Mouse (Mus musculus): Measurements from ENCODE around the gene Usf2. TPM values are rescaled to one million over a fixed set of nuclear protein-coding genes. Genes with fewer than 3 reads are reported as not detected.
"Not testable (repeated sequence)": the region's sequence is repeated elsewhere in the genome, so short reads cannot be mapped to it uniquely, and the experiment has no call there.

Gene Usf2
- polyA plus RNA-seq, 1 experiment from 2014 or later, result 28.9 TPM

DNA sequence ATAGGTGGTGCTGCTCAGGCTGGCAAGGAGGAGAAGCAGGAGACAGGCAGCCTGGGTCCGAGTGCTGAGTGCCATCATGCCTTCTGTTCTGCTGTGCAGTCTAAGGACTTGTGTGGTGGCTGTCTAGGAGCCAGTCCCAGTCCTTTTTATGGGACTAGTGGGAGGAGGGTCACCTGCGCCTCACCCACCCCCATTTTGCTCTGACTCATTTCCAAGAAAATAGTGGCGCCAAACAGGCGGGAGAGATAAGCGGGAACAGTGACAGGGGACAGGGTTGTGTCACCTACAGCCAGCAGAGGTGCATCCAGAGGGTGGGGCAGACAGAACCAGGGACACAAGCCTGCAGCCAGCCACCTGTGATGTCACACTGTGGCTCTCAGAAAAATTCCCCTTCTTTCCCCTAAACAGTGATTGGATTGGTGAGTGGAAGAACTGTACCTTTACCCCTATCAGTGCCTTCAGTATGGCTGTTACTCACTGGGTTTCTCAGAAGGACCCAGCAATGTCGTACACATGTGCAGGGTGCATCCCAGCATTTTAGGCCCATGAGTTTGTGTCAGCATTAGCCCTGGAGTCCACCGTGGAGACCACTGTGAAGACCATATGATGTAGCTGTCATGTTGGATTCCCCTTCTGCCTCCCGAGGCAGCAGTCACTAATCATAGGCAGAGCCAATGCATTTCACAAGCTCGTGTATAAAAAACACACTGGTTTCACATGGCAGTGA, 12.5 kb downstream of the Usf2 start, which contains the start of gene Hamp:
TSS of gene Hamp (minus strand) at position 124 of the 727 bp plus-strand sequence.
- H3K4me3 ChIP-seq, result no peak within 1 kb of the TSS
- peaks cover 22% of the 10 kb centered on the region for H3K36me3 ChIP-seq
- H3K27ac ChIP-seq (replicated peaks), result no peak within 1 kb of the TSS
- no peaks in the 10 kb centered on the region for H3K4me1 ChIP-seq
- WGBS, result 72% methylated on average over 9 of the region's 9 CpGs
- no peaks in the 10 kb centered on the region for H3K27me3 ChIP-seq
- H3K9ac ChIP-seq (replicated peaks), result no peak within 1 kb of the TSS
- no peaks in the 10 kb centered on the region for H3K9me3 ChIP-seq
- no peak within 1 kb of the TSS for H3K4me2 ChIP-seq (replicated peaks)
- no peak for ATAC-seq (ENCODE audit: low FRiP score, low read depth)

DNA sequence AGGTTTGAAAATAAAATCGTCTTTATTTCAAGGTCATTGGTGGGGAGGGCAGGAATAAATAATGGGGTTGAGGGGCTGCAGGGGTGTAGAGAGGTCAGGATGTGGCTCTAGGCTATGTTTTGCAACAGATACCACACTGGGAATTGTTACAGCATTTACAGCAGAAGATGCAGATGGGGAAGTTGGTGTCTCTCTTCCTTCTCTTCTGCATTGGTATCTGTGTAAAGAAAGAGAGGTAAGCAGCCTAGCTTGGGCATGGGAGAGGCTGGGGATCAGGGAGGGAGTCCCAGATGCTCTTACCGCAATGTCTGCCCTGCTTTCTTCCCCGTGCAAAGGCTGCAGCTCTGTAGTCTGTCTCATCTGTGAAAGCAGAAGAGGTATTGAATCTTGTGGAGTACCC, 14.2 kb downstream of the Usf2 start:
- H3K4me3 ChIP-seq; H3K4me1 ChIP-seq; H3K9me3 ChIP-seq; ATAC-seq (ENCODE audit: low FRiP score, low read depth); H3K27ac ChIP-seq (replicated peaks); H3K9ac ChIP-seq (replicated peaks); H3K27me3 ChIP-seq; H3K4me2 ChIP-seq (replicated peaks): not testable (repeated sequence)
- WGBS, result 56% methylated on average over 3 of the region's 3 CpGs
- H3K36me3 ChIP-seq, result peaks cover 16% of the 10 kb centered on the region

DNA sequence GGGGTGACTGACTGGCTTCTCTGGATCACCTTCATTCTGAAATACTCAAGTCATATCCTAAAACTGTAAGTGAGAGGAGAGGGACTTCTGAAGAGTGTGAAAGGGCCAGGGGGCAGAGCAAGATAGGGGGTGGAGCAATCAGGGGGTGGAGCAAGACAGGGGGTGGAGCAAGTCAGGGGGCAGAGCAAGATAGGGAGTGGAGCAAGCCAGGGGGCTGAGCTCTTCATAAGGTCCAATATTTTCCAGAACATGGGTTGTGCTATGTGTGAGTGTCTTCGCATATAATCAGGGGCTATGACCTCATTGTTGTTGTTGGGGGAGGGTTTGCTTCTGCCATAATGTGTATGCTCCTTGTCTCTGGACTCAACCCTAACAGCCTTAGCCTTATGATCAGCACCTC, 16.5 kb downstream of the Usf2 start:
- H3K9me3 ChIP-seq; H3K4me2 ChIP-seq (replicated peaks); H3K4me1 ChIP-seq; H3K27ac ChIP-seq (replicated peaks); H3K4me3 ChIP-seq; H3K27me3 ChIP-seq; H3K9ac ChIP-seq (replicated peaks); ATAC-seq (ENCODE audit: low FRiP score, low read depth); H3K36me3 ChIP-seq: not testable (repeated sequence)
- 96% methylated on average over 1 of the region's 1 CpGs for WGBS

DNA sequence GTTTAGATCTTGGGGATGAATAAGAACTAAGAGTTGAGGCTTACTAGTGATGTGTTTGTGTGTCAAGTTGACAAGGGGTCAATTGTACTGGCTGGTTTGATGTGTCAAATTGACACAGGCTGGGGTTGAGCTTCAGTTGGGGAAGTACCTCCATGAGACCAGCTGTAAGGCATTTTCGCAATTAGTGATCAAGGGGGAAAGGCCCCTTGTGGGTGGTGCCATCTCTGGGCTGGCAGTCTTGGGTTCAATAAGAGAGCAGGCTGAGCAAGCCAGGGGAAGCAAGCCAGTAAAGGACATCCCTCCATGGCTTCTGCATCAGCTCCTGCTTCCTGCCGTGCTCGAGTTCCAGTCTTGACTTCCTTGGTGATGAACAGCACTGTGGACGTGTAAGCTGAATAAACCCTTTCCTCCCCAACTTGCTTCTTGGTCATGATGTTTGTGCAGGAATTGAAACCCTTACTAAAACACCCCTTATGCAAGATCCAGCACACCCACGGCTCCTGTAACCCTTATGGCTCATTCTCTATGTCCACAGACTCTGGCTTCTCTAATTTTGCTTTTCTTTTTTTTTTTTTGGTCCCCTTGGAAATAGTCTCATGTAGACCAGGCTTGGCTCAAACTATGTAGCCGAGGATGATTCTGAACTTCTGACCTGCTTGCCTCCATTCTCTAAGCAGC, 21.0 kb downstream of the Usf2 start:
- H3K9ac ChIP-seq (replicated peaks); H3K27me3 ChIP-seq; H3K9me3 ChIP-seq; H3K4me2 ChIP-seq (replicated peaks); H3K36me3 ChIP-seq; H3K4me1 ChIP-seq; H3K27ac ChIP-seq (replicated peaks); H3K4me3 ChIP-seq; ATAC-seq (ENCODE audit: low FRiP score, low read depth): not testable (repeated sequence)
- WGBS, result 87% methylated on average over 6 of the region's 6 CpGs

DNA sequence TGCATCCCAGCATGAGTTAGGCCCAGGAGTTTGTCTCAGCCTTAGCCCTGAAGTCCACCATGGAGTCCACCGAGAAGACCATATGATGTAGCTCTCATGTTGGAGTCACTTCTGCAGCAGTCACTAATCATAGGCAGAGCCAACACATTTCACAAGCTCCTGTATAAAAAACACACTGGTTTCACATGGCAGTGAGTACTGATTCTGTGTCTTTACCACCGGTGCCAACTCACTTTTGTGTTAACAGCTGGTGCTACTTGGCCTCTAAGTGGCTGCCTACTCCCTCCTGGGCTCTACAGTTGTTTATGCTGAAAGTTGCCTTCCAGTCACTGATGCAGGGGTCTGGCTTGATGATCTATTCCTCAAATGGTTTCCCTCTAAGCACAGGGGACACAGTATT, 32.0 kb downstream of the Usf2 start, which contains the start of gene Hamp2:
TSS of gene Hamp2 (minus strand) at position 101 of the 400 bp plus-strand sequence.
- 77% methylated on average over 2 of the region's 2 CpGs for WGBS
- H3K36me3 ChIP-seq; H3K27ac ChIP-seq (replicated peaks); H3K9ac ChIP-seq (replicated peaks); H3K9me3 ChIP-seq; H3K27me3 ChIP-seq; ATAC-seq (ENCODE audit: low FRiP score, low read depth); H3K4me1 ChIP-seq; H3K4me3 ChIP-seq; H3K4me2 ChIP-seq (replicated peaks): not testable (repeated sequence)

DNA sequence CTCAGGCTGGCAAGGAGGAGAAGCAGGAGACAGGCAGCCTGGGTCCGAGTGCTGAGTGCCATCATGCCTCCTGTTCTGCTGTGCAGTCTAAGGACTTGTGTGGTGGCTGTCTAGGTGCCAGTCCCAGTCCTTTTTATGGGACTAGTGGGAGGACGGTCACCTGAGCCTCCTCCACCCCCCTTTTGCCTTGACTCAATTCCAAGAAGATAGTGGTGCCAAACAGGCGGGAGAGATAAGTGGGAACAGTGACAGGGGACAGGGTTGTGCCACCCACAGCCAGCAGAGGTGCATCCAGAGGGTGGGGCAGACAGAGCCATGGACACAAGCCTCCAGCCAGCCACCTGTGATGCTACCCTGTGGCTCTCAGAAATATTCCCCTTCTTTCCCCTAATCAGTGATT, 32.5 kb downstream of the Usf2 start:
- Histone ChIP-seq H3K4me2 (replicated peaks) (no peak overlapping the region), H3K27me3 (no peaks in the 10 kb centered on the region), H3K4me3 (no peak overlapping the region), H3K4me1 (no peaks in the 10 kb centered on the region), H3K36me3 (no peaks in the 10 kb centered on the region), H3K9me3 (no peaks in the 10 kb centered on the region), H3K27ac (replicated peaks) (no peak overlapping the region), H3K9ac (replicated peaks) (no peak overlapping the region)
- 69% methylated on average over 3 of the region's 3 CpGs for WGBS
- no peak for ATAC-seq (ENCODE audit: low FRiP score, low read depth)

DNA sequence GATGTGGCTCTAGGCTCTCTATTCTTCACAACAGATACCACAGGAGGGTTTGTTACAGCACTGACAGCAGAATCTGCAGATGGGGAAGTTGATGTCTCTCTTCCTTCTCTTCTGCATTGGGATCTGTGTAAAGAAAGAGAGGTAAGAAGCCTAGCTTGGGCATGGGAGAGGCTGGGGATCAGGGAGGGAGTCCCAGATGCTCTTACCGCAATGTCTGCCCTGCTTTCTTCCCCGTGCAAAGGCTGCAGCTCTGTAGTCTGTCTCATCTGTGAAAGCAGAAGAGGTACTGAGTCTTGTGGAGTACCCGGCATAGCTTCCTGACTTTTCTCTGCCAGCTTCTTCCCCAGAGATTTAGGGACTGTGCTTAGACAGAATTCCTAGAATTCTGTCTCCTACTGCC, 34.1 kb downstream of the Usf2 start:
- ATAC-seq (ENCODE audit: low FRiP score, low read depth); H3K4me1 ChIP-seq; H3K4me2 ChIP-seq (replicated peaks); H3K4me3 ChIP-seq; H3K27me3 ChIP-seq; H3K36me3 ChIP-seq; H3K9ac ChIP-seq (replicated peaks); H3K27ac ChIP-seq (replicated peaks); H3K9me3 ChIP-seq: not testable (repeated sequence)
- WGBS, result 38% methylated on average over 3 of the region's 3 CpGs

DNA sequence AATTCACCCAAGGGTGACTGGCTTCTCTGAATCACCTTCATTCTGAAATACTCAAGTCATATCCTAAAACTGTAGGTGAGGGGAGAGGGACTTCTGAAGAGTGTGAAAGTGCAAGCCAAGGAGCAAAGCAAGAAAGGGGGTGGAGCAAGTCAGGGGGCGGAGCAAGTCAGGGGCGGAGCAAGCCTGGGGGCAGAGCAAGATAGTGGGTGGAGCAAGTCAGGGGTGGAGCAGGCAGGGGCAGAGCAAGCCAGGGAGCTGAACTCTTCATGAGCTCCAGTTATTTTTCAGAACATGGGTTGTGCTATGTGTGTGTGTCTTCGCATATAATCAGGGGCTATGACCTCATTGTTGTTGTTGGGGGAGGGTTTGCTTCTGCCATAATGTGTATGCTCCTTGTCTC, 36.4 kb downstream of the Usf2 start:
- Histone ChIP-seq H3K27ac (replicated peaks) (no peak overlapping the region), H3K9ac (replicated peaks) (no peak overlapping the region), H3K27me3 (no peaks in the 10 kb centered on the region), H3K4me2 (replicated peaks) (no peak overlapping the region), H3K4me3 (no peak overlapping the region), H3K9me3 (no peaks in the 10 kb centered on the region), H3K36me3 (no peaks in the 10 kb centered on the region), H3K4me1 (no peaks in the 10 kb centered on the region)
- 67% methylated on average over 3 of the region's 3 CpGs for WGBS
- no peak for ATAC-seq (ENCODE audit: low FRiP score, low read depth)

DNA sequence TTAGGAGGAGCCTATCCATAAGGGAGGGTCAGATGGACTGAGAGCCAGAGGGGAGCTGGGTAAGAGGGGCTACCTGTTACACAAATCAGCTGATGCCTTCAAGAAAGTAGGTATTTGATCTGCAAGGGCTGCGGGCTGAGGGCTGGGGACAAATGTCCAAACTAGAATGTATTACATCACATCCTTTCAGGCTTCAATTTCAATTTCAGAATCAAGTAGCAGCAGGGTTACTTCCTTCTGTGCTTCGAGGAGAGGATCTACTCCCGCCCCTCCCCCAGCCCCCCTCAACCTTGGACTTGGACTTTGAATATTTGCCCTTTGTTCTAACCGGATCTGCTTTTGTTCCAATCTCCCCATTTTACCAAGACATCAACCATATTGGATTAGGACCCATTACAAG, 39.4 kb downstream of the Usf2 start:
- H3K4me3 ChIP-seq, result no peak overlapping the region
- H3K9ac ChIP-seq (replicated peaks), result no peak overlapping the region
- H3K27ac ChIP-seq (replicated peaks), result no peak overlapping the region
- no peak overlapping the region for H3K4me2 ChIP-seq (replicated peaks)
- no peaks in the 10 kb centered on the region for H3K27me3 ChIP-seq
- H3K9me3 ChIP-seq, result no peaks in the 10 kb centered on the region
- no peak for ATAC-seq (ENCODE audit: low FRiP score, low read depth)
- H3K4me1 ChIP-seq, result no peaks in the 10 kb centered on the region
- no peaks in the 10 kb centered on the region for H3K36me3 ChIP-seq
- WGBS, result 55% methylated on average over 4 of the region's 4 CpGs

DNA sequence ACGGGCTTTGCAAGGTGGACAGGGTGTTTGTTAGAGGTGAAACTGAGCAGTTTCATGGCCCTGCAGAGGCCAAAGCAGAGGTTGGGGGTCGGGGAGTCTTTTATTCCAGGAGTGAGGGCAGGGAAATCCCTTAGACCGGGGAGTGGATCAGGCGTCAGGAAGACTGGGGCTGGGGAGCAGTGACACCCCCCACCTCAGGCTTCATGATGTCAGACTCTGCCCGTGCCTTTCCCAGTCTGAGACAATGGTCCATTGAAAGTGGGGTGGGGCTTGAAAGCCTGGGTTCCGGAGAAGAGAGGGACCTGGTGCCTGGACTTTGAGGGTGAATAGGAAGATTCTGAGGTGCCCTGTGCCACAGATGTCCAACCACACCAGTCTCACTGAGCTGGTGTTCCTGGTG, 39.9 kb downstream of the Usf2 start:
- WGBS, result 21% methylated on average over 6 of the region's 6 CpGs
- Histone ChIP-seq H3K4me2 (replicated peaks) (no peak overlapping the region), H3K27me3 (no peaks in the 10 kb centered on the region), H3K4me3 (no peak overlapping the region), H3K27ac (replicated peaks) (no peak overlapping the region), H3K4me1 (no peaks in the 10 kb centered on the region), H3K9me3 (no peaks in the 10 kb centered on the region), H3K9ac (replicated peaks) (no peak overlapping the region), H3K36me3 (no peaks in the 10 kb centered on the region)
- ATAC-seq (ENCODE audit: low FRiP score, low read depth), result no peak

DNA sequence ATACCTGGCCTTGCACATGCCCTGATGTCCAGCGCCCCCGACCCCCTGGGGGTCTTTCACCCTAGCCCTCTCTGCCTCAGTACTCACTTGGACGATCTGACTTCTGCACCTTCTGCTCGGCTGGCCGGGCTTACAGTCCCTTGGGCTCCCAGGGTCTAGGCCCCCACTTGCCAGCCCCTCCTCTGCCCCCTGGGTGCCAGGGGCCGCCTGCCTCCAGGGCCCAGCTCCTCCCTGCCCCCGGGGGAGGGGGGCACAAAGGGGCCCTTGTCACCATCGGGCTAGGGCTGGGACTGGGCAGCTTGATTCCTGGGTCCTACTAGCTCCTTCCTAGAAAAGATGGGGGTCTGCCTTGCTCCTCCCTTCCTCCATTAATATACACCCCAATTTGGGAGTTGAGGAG, 41.9 kb downstream of the Usf2 start, which contains the start of gene Mag:
TSS of gene Mag (minus strand) at position 142 of the 400 bp plus-strand sequence.
- H3K9me3 ChIP-seq, result no peaks in the 10 kb centered on the region
- H3K4me2 ChIP-seq (replicated peaks), result no peak within 1 kb of the TSS
- no peaks in the 10 kb centered on the region for H3K27me3 ChIP-seq
- ATAC-seq (ENCODE audit: low FRiP score, low read depth), result no peak
- H3K36me3 ChIP-seq, result no peaks in the 10 kb centered on the region
- no peaks in the 10 kb centered on the region for H3K4me1 ChIP-seq
- no peak within 1 kb of the TSS for H3K9ac ChIP-seq (replicated peaks)
- WGBS, result 71% methylated on average over 8 of the region's 8 CpGs
- H3K4me3 ChIP-seq, result no peak within 1 kb of the TSS
- no peak within 1 kb of the TSS for H3K27ac ChIP-seq (replicated peaks)

DNA sequence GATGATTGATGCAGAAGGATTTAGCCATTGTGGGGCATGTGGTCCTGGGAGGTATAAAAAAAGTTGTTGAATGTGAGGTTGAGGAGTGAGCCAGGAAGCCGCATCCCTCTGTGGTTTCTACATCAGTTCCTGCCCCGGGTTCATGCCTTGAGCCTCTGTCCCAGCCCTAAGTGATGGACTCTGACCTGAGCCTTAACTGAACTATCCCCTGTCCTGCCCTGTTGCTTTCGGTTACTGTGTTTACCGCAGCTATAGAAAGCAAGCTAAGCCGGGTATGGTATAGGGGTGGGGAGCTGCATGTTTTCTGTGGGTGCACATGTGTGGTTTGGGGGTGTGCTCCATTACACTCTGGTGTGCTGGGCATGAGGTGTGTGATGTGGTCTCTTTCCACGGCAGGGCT, 46.8 kb downstream of the Usf2 start:
- no peak for ATAC-seq (ENCODE audit: low FRiP score, low read depth)
- no peaks in the 10 kb centered on the region for H3K9me3 ChIP-seq
- peaks cover 11% of the 10 kb centered on the region for H3K4me1 ChIP-seq
- no peak overlapping the region for H3K27ac ChIP-seq (replicated peaks)
- H3K27me3 ChIP-seq, result peaks cover 24% of the 10 kb centered on the region
- no peak overlapping the region for H3K4me3 ChIP-seq
- no peak overlapping the region for H3K4me2 ChIP-seq (replicated peaks)
- no peaks in the 10 kb centered on the region for H3K36me3 ChIP-seq
- H3K9ac ChIP-seq (replicated peaks), result no peak overlapping the region
- WGBS, result 79% methylated on average over 6 of the region's 6 CpGs

All from midbrain, embryonic 12.5 days (tissue).